Mouse (Mus musculus) spleen, adult 2 months (tissue): ENCODE data around the gene Rad9a. TPM values are rescaled to one million over a fixed set of nuclear protein-coding genes. Genes with fewer than 3 reads are reported as not detected.
A peak's percentile ranks its signal among the peaks of the same experiment; 100 is the strongest.

Experiments used
- DNase-seq, 2 experiments: peaks; one replicate each; pipeline versions ENCODE4 v3.0.0 to v3.0.0-alpha.2; 2012 to 2021; ENCODE audit warnings: low spot score in 2 of 2, low read depth in 1 of 2
- H3K27ac ChIP-seq: fragments of 200-500 bp; 2 replicates; pipeline ENCODE4 v1.5.1; 2012; ENCODE audit warnings: low read length, inconsistent platforms; ENCODE audit not compliant: insufficient read depth
- H3K27me3 ChIP-seq: fragments of 200-500 bp; 2 replicates; pipeline ENCODE4 v1.6.1; 2012; ENCODE audit warnings: mild to moderate bottlenecking, moderate library complexity, low read length, inconsistent platforms; ENCODE audit not compliant: control insufficient read depth, insufficient read depth
- H3K36me3 ChIP-seq: fragments of 200-500 bp; 2 replicates; pipeline ENCODE4 v1.6.1; 2012; ENCODE audit warnings: mild to moderate bottlenecking, low read length, inconsistent platforms; ENCODE audit not compliant: control insufficient read depth, insufficient read depth
- H3K4me1 ChIP-seq: fragments of 200-500 bp; 2 replicates; pipeline ENCODE4 v1.6.1; 2011; ENCODE audit warnings: inconsistent platforms; ENCODE audit not compliant: control insufficient read depth, insufficient read depth, insufficient read length
- H3K4me3 ChIP-seq: fragments of 200-500 bp; 2 replicates; pipeline ENCODE4 v1.5.1; 2011; ENCODE audit warnings: mild to moderate bottlenecking, inconsistent platforms; ENCODE audit not compliant: insufficient read depth, insufficient read length; ENCODE audit errors: extremely low read depth
- CTCF ChIP-seq: fragments of 200-500 bp; IDR thresholded peaks from 2 replicates; pipeline ENCODE4 v1.5.1; 2011; ENCODE audit warnings: mild to moderate bottlenecking, inconsistent platforms; ENCODE audit not compliant: insufficient read depth, insufficient read length, insufficient replicate concordance; ENCODE audit errors: extremely low read depth
- POLR2A ChIP-seq: fragments of 200-500 bp; IDR thresholded peaks from 2 replicates; pipeline ENCODE4 v1.6.1; 2011; ENCODE audit warnings: low read depth, low read length, inconsistent platforms
- WGBS: fragments of 180-500 bp; shearing (Covaris S2); methylation state at CpG from one replicate; pipeline ENCODE4 v1.1.7; 2018; 5-methylcytosine and 5-hydroxymethylcytosine counted together
- polyA plus RNA-seq: library from polyadenylated mRNA; depleted of rRNA; stranded (reverse); fragments of >200 nt; gene quantifications from 2 replicates; pipeline ENCODE4 v1.2.3, GENCODE M21; 2012

The Rad9a gene
- polyA plus RNA-seq, 1 experiment, result 53.1 TPM

- Histone ChIP-seq H3K36me3 (no peaks in the 10 kb centered on the region), H3K4me3 (no peak overlapping the region), H3K27me3 (no peaks in the 10 kb centered on the region), H3K4me1 (peaks cover 27% of the 10 kb centered on the region), H3K27ac (no peak overlapping the region)
- DNase-seq, result no peak
- no peak for TF ChIP-seq CTCF
- no peak for TF ChIP-seq POLR2A
- WGBS, result 87% methylated on average over 9 of the region's 9 CpGs
Observed at GRCm38 (mm10) chr19:4166678-4167476, 34.6 kb downstream of the Rad9a start.

GRCm38 (mm10) chr19:4164721-4165120 is 36.7 kb downstream of the Rad9a start:
- Histone ChIP-seq H3K4me3 (no peak overlapping the region), H3K27ac (0 out of 2 replicates have a peak overlapping the region, but pooled peaks have one; percentile 8), H3K27me3 (no peaks in the 10 kb centered on the region), H3K36me3 (peaks cover 4% of the 10 kb centered on the region), H3K4me1 (peaks cover 5% of the 10 kb centered on the region)
- no peak for TF ChIP-seq CTCF
- no peak for TF ChIP-seq POLR2A
- WGBS, result 67% methylated on average over 2 of the region's 2 CpGs
- no peak for DNase-seq

- no peak for DNase-seq
- WGBS, result 90% methylated on average over 3 of the region's 3 CpGs
- Histone ChIP-seq H3K27me3 (no peaks in the 10 kb centered on the region), H3K36me3 (peaks cover 4% of the 10 kb centered on the region), H3K27ac (no peak overlapping the region), H3K4me1 (peaks cover 4% of the 10 kb centered on the region; the same call in 1 of the 2 replicates), H3K4me3 (no peak overlapping the region)
- no peak for TF ChIP-seq CTCF
- TF ChIP-seq POLR2A, result no peak
Observed at GRCm38 (mm10) chr19:4164100-4164499, 37.4 kb downstream of the Rad9a start.

- Histone ChIP-seq H3K4me1 (peaks cover 4% of the 10 kb centered on the region; the same call in 1 of the 2 replicates), H3K27ac (peak overlapping the region; percentile 34; the same call in 1 of the 2 replicates)
- 29% methylated on average over 4 of the region's 4 CpGs for WGBS
Observed at GRCm38 (mm10) chr19:4163543-4163887, 37.9 kb downstream of the Rad9a start.

GRCm38 (mm10) chr19:4162646-4163542 is 38.6 kb downstream of the Rad9a start, which contains the start of gene Rps6kb2:
Gene Rps6kb2 (minus strand): TSS chr19:4163354.
- H3K27me3 ChIP-seq, result no peaks in the 10 kb centered on the region
- no peak for TF ChIP-seq CTCF
- TF ChIP-seq POLR2A, result peak; percentile 13; the same call in 1 of the 2 replicates
- WGBS, result 8% methylated on average over 42 of the region's 42 CpGs
- peaks cover 7% of the 10 kb centered on the region for H3K36me3 ChIP-seq
- peak within 1 kb of the TSS; percentile 34; the same call in 1 of the 2 replicates for H3K27ac ChIP-seq
- DNase-seq, result peak; percentile 86 to 94
- H3K4me3 ChIP-seq, result peak within 1 kb of the TSS; percentile 74
- H3K4me1 ChIP-seq, result peaks cover 4% of the 10 kb centered on the region; the same call in 1 of the 2 replicates

More at GRCm38 (mm10) chr19:4163543-4163887, 37.9 kb downstream of the Rad9a start:
- H3K4me3 ChIP-seq, result peak overlapping the region; percentile 74
- peaks cover 7% of the 10 kb centered on the region for H3K36me3 ChIP-seq
- no peaks in the 10 kb centered on the region for H3K27me3 ChIP-seq
- no peak for TF ChIP-seq POLR2A
- no peak for TF ChIP-seq CTCF
- DNase-seq, result no peak

GRCm38 (mm10) chr19:4159049-4159448 is 42.4 kb downstream of the Rad9a start:
- Histone ChIP-seq H3K4me1 (peaks cover 12% of the 10 kb centered on the region; the same call in 1 of the 2 replicates), H3K36me3 (peaks cover 27% of the 10 kb centered on the region), H3K27me3 (no peaks in the 10 kb centered on the region), H3K27ac (no peak overlapping the region), H3K4me3 (no peak overlapping the region)
- no peak for DNase-seq
- no peak for TF ChIP-seq CTCF
- no peak for TF ChIP-seq POLR2A
- 94% methylated on average over 8 of the region's 8 CpGs for WGBS
